ENCODE assay signal across 7 mouse cellular contexts in genomic region chr8:4252116-4252760, GRCm38 (mm10). TPM values are rescaled to one million over a fixed set of nuclear protein-coding genes. Genes with fewer than 3 reads are reported as not detected.
A peak's percentile ranks its signal among the peaks of the same experiment; 100 is the strongest.
DNase-seq lines count a peak whose midpoint lies in the region; ATAC-seq and TF ChIP-seq lines count a peak whose summit lies in the region.

No protein-coding gene starts in this region.

- H3K36me3 ChIP-seq in lung, embryonic 14.5 days (ENCODE audit: insufficient read depth), result peaks cover 44% of the 10 kb centered on the region
- H3K36me3 ChIP-seq in embryonic facial prominence, embryonic 15.5 days, result peaks cover 35% of the 10 kb centered on the region
- H3K36me3 ChIP-seq in limb, embryonic 11.5 days (ENCODE audit: control insufficient read depth, insufficient read depth, low read length), result peaks cover 2% of the 10 kb centered on the region
- peaks cover 42% of the 10 kb centered on the region for H3K36me3 ChIP-seq in stomach, embryonic 14.5 days (ENCODE audit: control insufficient read depth, insufficient read depth, low read length)

- DNase-seq in lung, embryonic 14.5 days, result no peak
- DNase-seq in lung, postnatal 25 days (ENCODE audit: low spot score), result no peak
- no peak for DNase-seq in limb, embryonic 11.5 days (ENCODE audit: low spot score)
- no peak for DNase-seq in cerebellum, postnatal 36 days
- no peak for DNase-seq in cerebellum, adult 18-20 months

- H3K4me2 ChIP-seq in lung, embryonic 14.5 days, result peak overlapping the region; percentile 81
- peak overlapping the region; percentile 78 for H3K4me2 ChIP-seq in embryonic facial prominence, embryonic 15.5 days (replicated peaks)
- peak overlapping the region; percentile 66 for H3K4me2 ChIP-seq in limb, embryonic 11.5 days (ENCODE audit: low read depth, severe bottlenecking)
- H3K4me2 ChIP-seq in stomach, embryonic 14.5 days (replicated peaks; ENCODE audit: low read depth, low read length), result peak overlapping the region; percentile 67

- peak overlapping the region; percentile 73 for H3K4me3 ChIP-seq in lung, embryonic 14.5 days (ENCODE audit: low read depth, low read length)
- H3K4me3 ChIP-seq in embryonic facial prominence, embryonic 15.5 days (replicated peaks), result peak overlapping the region; percentile 100
- peak overlapping the region; percentile 82 for H3K4me3 ChIP-seq in limb, embryonic 11.5 days (ENCODE audit: low read depth, low read length)
- peak overlapping the region; percentile 56 for H3K4me3 ChIP-seq in stomach, embryonic 14.5 days (ENCODE audit: low read depth, low read length)

- H3K9ac ChIP-seq in lung, embryonic 14.5 days, result peak overlapping the region; percentile 67
- peak overlapping the region; percentile 99; the same call in 1 of the 2 replicates for H3K9ac ChIP-seq in embryonic facial prominence, embryonic 15.5 days
- no peak overlapping the region for H3K9ac ChIP-seq in limb, embryonic 11.5 days (ENCODE audit: low read length)
- peak overlapping the region; percentile 61 for H3K9ac ChIP-seq in stomach, embryonic 14.5 days (replicated peaks; ENCODE audit: low read depth, low read length)

- H3K27me3 ChIP-seq in lung, embryonic 14.5 days (ENCODE audit: insufficient read depth, low read length), result no peaks in the 10 kb centered on the region
- no peaks in the 10 kb centered on the region for H3K27me3 ChIP-seq in embryonic facial prominence, embryonic 15.5 days
- H3K27me3 ChIP-seq in limb, embryonic 11.5 days (ENCODE audit: control insufficient read depth, insufficient read depth, low read length), result no peaks in the 10 kb centered on the region
- no peaks in the 10 kb centered on the region for H3K27me3 ChIP-seq in stomach, embryonic 14.5 days (ENCODE audit: control insufficient read depth, insufficient read depth, low read length)

- peak; percentile 0; the same call in 1 of the 2 replicates for ATAC-seq in lung, embryonic 14.5 days (ENCODE audit: insufficient read depth)
- no peak for ATAC-seq in embryonic facial prominence, embryonic 15.5 days (ENCODE audit: insufficient number of reproducible peaks, low FRiP score, low TSS enrichment, low read depth)
- ATAC-seq in limb, embryonic 11.5 days (ENCODE audit: insufficient number of reproducible peaks, low FRiP score, low TSS enrichment, low read depth), result no peak
- no peak for ATAC-seq in stomach, embryonic 14.5 days (ENCODE audit: insufficient number of reproducible peaks, insufficient read depth, low FRiP score, low read depth)

- 48% methylated on average over 8 of the region's 8 CpGs for WGBS in lung, embryonic 14.5 days
- WGBS in embryonic facial prominence, embryonic 15.5 days, result 38% methylated on average over 8 of the region's 8 CpGs
- WGBS in limb, embryonic 11.5 days, result 49% methylated on average over 8 of the region's 8 CpGs
- 44% methylated on average over 8 of the region's 8 CpGs for WGBS in stomach, embryonic 14.5 days

- H3K27ac ChIP-seq in lung, embryonic 14.5 days (ENCODE audit: low read depth), result no peak overlapping the region
- peak overlapping the region; percentile 93 for H3K27ac ChIP-seq in embryonic facial prominence, embryonic 15.5 days (replicated peaks)
- H3K27ac ChIP-seq in limb, embryonic 11.5 days (replicated peaks; ENCODE audit: low read depth, low read length), result no peak overlapping the region
- peak overlapping the region; percentile 74 for H3K27ac ChIP-seq in stomach, embryonic 14.5 days (ENCODE audit: low read length)

- H3K4me1 ChIP-seq in lung, embryonic 14.5 days (ENCODE audit: insufficient read depth), result 0 out of 2 replicates have a peak, but pooled peaks cover 3% of the 10 kb centered on the region
- peaks cover 35% of the 10 kb centered on the region for H3K4me1 ChIP-seq in embryonic facial prominence, embryonic 15.5 days
- H3K4me1 ChIP-seq in limb, embryonic 11.5 days (ENCODE audit: control insufficient read depth, insufficient read depth, low read length), result peaks cover 13% of the 10 kb centered on the region
- H3K4me1 ChIP-seq in stomach, embryonic 14.5 days (ENCODE audit: control insufficient read depth, insufficient read depth, low read length), result peaks cover 17% of the 10 kb centered on the region; the same call in 1 of the 2 replicates

- no peak for TF ChIP-seq CTCF in lung, embryonic 14.5 days (IDR thresholded peaks at IDR 0.05; ENCODE audit: low read depth)

- H3K9me3 ChIP-seq in lung, embryonic 14.5 days (ENCODE audit: low read depth, low read length), result no peaks in the 10 kb centered on the region
- no peaks in the 10 kb centered on the region for H3K9me3 ChIP-seq in embryonic facial prominence, embryonic 15.5 days (replicated peaks)
- no peaks in the 10 kb centered on the region for H3K9me3 ChIP-seq in limb, embryonic 11.5 days (ENCODE audit: control insufficient read depth, low read length)
- no peaks in the 10 kb centered on the region for H3K9me3 ChIP-seq in stomach, embryonic 14.5 days (ENCODE audit: control insufficient read depth, low read depth, low read length)

RNA-seq across cellular contexts. Expression of gene Snapc2, which starts 0.6 kb away (rescaled TPM):
- 60.6 and 63.5 TPM in 2 replicates for polyA plus RNA-seq in lung, embryonic 14.5 days (2014; fragmentation: Nextera tagmentation; extraction: Ambion mirVana)
- polyA plus RNA-seq in embryonic facial prominence, embryonic 15.5 days (2015; fragmentation: Nextera tagmentation; extraction: Ambion mirVana), result 58.6 and 59.9 TPM in 2 replicates
- polyA plus RNA-seq in limb, embryonic 11.5 days (2014; fragmentation: Nextera tagmentation; extraction: Ambion mirVana), result 63.4 and 73.5 TPM in 2 replicates
- polyA plus RNA-seq in stomach, embryonic 14.5 days (2014; fragmentation: Nextera tagmentation; extraction: Ambion mirVana), result 57.1 and 61.9 TPM in 2 replicates

RNA-seq across cellular contexts. Expression of gene Tgfbr3l, which starts 4.2 kb away (rescaled TPM):
- polyA plus RNA-seq in lung, embryonic 14.5 days (2014; fragmentation: Nextera tagmentation; extraction: Ambion mirVana), result 2.0 and 3.2 TPM in 2 replicates
- 3.6 and 4.2 TPM in 2 replicates for polyA plus RNA-seq in embryonic facial prominence, embryonic 15.5 days (2015; fragmentation: Nextera tagmentation; extraction: Ambion mirVana)
- polyA plus RNA-seq in limb, embryonic 11.5 days (2014; fragmentation: Nextera tagmentation; extraction: Ambion mirVana), result 1.5 and 3.0 TPM in 2 replicates
- 4.9 and 5.3 TPM in 2 replicates for polyA plus RNA-seq in stomach, embryonic 14.5 days (2014; fragmentation: Nextera tagmentation; extraction: Ambion mirVana)

RNA-seq across cellular contexts. Expression of gene Ctxn1, which starts 6.8 kb away (rescaled TPM):
- polyA plus RNA-seq in lung, embryonic 14.5 days (2014; fragmentation: Nextera tagmentation; extraction: Ambion mirVana), result 65.7 and 80.7 TPM in 2 replicates
- polyA plus RNA-seq in embryonic facial prominence, embryonic 15.5 days (2015; fragmentation: Nextera tagmentation; extraction: Ambion mirVana), result 72.7 and 80.3 TPM in 2 replicates
- 97.6 and 106 TPM in 2 replicates for polyA plus RNA-seq in limb, embryonic 11.5 days (2014; fragmentation: Nextera tagmentation; extraction: Ambion mirVana)
- polyA plus RNA-seq in stomach, embryonic 14.5 days (2014; fragmentation: Nextera tagmentation; extraction: Ambion mirVana), result 82.9 and 87.4 TPM in 2 replicates

RNA-seq across cellular contexts. Expression of gene Gm49320, which starts 13.6 kb away (rescaled TPM):
- polyA plus RNA-seq in lung, embryonic 14.5 days (2014; fragmentation: Nextera tagmentation; extraction: Ambion mirVana), result 1.2 and 1.5 TPM in 2 replicates
- polyA plus RNA-seq in embryonic facial prominence, embryonic 15.5 days (2015; fragmentation: Nextera tagmentation; extraction: Ambion mirVana), result 1.1 and 1.4 TPM in 2 replicates
- polyA plus RNA-seq in limb, embryonic 11.5 days (2014; fragmentation: Nextera tagmentation; extraction: Ambion mirVana), result 0.68 and 1.0 TPM in 2 replicates
- polyA plus RNA-seq in stomach, embryonic 14.5 days (2014; fragmentation: Nextera tagmentation; extraction: Ambion mirVana), result 2.4 and 2.7 TPM in 2 replicates

RNA-seq across cellular contexts. Expression of gene Map2k7, which starts 13.7 kb away (rescaled TPM):
- polyA plus RNA-seq in lung, embryonic 14.5 days (2014; fragmentation: Nextera tagmentation; extraction: Ambion mirVana), result 16.2 and 20.9 TPM in 2 replicates
- polyA plus RNA-seq in embryonic facial prominence, embryonic 15.5 days (2015; fragmentation: Nextera tagmentation; extraction: Ambion mirVana), result 31.8 and 34.2 TPM in 2 replicates
- 19.0 and 19.5 TPM in 2 replicates for polyA plus RNA-seq in limb, embryonic 11.5 days (2014; fragmentation: Nextera tagmentation; extraction: Ambion mirVana)
- polyA plus RNA-seq in stomach, embryonic 14.5 days (2014; fragmentation: Nextera tagmentation; extraction: Ambion mirVana), result 22.0 and 26.0 TPM in 2 replicates

Comparison
In these comparisons a context has a peak if more than half of its experiments do, and no peak if none do; other contexts are left out.
1. H3K27ac ChIP-seq: peak in embryonic facial prominence, embryonic 15.5 days (single experiment) and stomach, embryonic 14.5 days (single experiment); none in lung, embryonic 14.5 days (single experiment) and limb, embryonic 11.5 days (single experiment).
2. Peak in every context shown above with its lines, with median percentiles within 50 percentile points of each other: H3K4me2 ChIP-seq and H3K4me3 ChIP-seq.